Mouse (Mus musculus) ES-CJ7 (cell line): ENCODE data around the gene Papss2.

Experiments used
- DNase-seq: peaks from one replicate; pipeline ENCODE4 v3.0.0; 2011; ENCODE audit warnings: low read depth, low spot score

Gene Papss2

DNA sequence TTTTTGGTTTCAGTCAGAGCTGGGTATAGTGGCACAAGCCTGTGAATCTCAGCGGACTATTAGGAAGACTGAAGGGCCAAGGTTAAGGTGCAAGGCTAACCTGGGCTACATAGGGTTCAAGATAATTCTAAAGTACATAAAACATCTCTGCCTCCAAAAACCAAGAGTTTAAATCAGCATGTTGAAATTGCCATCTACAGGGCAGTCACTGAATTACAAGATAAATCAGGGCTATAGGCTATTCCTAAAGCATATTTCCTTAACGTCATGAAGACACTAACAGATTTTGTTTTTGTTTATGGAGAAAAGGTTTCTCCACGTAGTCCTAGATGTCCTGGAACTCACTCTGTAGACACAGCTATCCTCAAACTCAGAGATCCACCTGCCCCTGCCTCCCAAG lies 114.7 kb downstream of the Papss2 start:
- DNase-seq = peak; percentile 36

DNA sequence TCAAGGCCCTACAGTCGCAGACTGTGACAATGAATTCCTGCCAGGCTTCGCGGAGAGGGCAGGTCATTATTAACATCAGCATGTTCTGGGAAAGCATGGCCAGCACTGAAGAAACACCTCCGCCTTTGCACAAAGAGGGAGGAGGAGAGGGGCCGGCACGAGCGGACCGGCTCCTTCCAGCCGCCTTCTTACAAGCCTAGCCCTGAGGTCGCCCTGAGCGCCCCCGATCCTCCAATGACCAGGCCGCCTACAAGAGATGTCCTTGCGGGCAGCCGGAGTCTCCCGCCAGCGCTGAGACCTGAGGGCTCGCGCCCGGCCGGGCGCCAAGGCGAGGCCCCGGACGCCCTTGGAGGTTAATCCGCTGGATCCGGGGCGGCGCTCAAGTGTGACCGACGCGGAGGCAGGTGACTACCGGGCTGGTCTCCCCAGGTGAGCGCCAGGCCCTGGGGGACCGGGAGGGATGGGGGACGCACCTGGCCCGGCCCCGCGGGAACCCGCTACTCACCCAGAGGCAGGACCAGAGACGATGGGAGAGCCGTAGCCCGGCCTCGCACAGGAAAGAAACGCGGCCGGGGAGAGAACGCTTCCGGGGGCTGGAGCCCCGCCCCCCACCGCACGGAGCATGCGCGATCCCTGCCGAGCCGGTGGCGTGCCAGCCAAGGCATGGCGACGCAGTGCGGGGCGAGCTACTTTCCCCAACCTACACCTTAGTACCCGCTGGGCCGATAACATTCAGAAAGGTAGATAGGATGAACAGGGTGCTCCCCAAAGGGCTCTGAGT lies 116.4 kb downstream of the Papss2 start:
- peak; percentile 82 for DNase-seq

- peak; percentile 83 for DNase-seq
Measured at GRCm38 (mm10) chr19:32712588-32713042, 117.0 kb downstream of the Papss2 start.

- no peak for DNase-seq
Measured at GRCm38 (mm10) chr19:32713471-32713870, 117.9 kb downstream of the Papss2 start.

DNA sequence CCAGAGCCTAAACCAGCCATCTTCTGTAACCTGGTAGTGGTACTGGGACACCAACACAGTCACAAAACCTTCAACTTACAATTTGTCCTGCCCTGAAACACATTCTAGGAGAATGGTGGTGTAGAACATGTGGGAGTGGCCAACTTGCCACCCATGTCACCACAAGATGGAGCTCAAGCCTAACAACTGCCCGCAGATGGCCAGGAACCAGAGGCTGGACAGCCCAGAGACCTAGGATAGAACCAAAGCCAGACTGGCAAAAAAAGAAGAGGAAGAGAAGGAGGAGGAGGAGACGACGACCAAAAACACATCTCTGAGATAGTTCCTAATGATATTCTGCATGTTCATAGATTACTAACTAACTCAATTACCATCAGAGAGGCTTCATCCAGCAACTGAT lies 119.6 kb downstream of the Papss2 start:
- DNase-seq = peak; percentile 61

GRCm38 (mm10) chr19:32715681-32716080 lies 120.1 kb downstream of the Papss2 start:
- DNase-seq = no peak
